Mouse (Mus musculus) bone marrow macrophage, adult 2 months (primary cell): ENCODE data around the gene Traf7.

Source experiments
- CTCF ChIP-seq: IDR thresholded peaks from 2 replicates; pipeline ENCODE4 v1.5.1; 2012; ENCODE audit warnings: low read depth, mild to moderate bottlenecking, low read length, moderate library complexity
- POLR2A ChIP-seq: IDR thresholded peaks from 2 replicates; pipeline ENCODE4 v1.6.1; 2012; ENCODE audit warnings: mild to moderate bottlenecking, low read depth, low read length, borderline replicate concordance

DNA sequence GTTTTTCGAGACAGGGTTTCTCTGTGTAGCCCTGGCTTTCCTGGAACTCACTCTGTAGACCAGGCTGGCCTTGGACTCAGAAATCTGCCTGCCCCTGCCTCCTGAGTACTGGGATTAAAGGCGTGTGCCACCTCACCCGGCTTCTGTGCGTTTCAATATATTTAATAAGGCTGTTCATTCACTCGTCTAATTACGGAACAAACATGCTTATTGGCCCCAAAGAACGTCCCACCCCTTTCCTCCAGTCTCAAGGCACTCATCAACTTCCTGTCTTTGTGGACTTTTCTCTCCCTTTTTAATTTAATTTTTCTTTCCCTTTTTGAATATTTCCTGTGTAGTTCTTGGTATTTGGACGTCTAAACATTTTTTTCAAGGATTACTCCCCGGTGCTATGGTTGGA, 20.7 kb upstream of the Traf7 start:
- TF ChIP-seq POLR2A, result no peak
- TF ChIP-seq CTCF, result no peak
